In genomic region chr8:48793729-48794128, GRCm38 (mm10) we compare ENCODE assay signal across 21 mouse cellular contexts. TPM values are rescaled to one million over a fixed set of nuclear protein-coding genes. Genes with fewer than 3 reads are reported as not detected.
DNase-seq lines count a peak whose midpoint lies in the region; ATAC-seq and TF ChIP-seq lines count a peak whose summit lies in the region.
"Had no signal": no experiment of that assay in that cellular context is flagged by ENCODE, and none has a peak within 500 bp of the region (broad histone marks: within the 10 kb centered on the region; RNA-seq: fewer than 3 reads in every experiment).

No protein-coding gene starts in this region.

- no peak for TF ChIP-seq EP300 in liver, postnatal 0 days (IDR thresholded peaks at IDR 0.05; ENCODE audit: low read depth)

- 22% methylated on average over 8 of the region's 8 CpGs for WGBS in forebrain, embryonic 13.5 days
- WGBS in forebrain, postnatal 0 days = 28% methylated on average over 8 of the region's 8 CpGs
- 66% methylated on average over 8 of the region's 8 CpGs for WGBS in liver, postnatal 0 days (ENCODE audit: insufficient replicate concordance)
- WGBS in liver, embryonic 11.5 days = 87% methylated on average over 8 of the region's 8 CpGs
- 45% methylated on average over 8 of the region's 8 CpGs for WGBS in embryonic facial prominence, embryonic 12.5 days

- H3K9ac ChIP-seq in forebrain, embryonic 13.5 days = no peak overlapping the region
- no peak overlapping the region for H3K9ac ChIP-seq in forebrain, postnatal 0 days
- H3K9ac ChIP-seq in liver, postnatal 0 days (replicated peaks) = no peak overlapping the region
- no peak overlapping the region for H3K9ac ChIP-seq in liver, embryonic 11.5 days (ENCODE audit: low read depth, low read length)
- no peak overlapping the region for H3K9ac ChIP-seq in embryonic facial prominence, embryonic 12.5 days
- H3K9ac ChIP-seq: heart, embryonic 12.5 days; hindbrain, embryonic 15.5 days had no signal

- peaks cover 41% of the 10 kb centered on the region for H3K4me1 ChIP-seq in forebrain, embryonic 13.5 days
- 0 out of 2 replicates have a peak, but pooled peaks cover 4% of the 10 kb centered on the region for H3K4me1 ChIP-seq in forebrain, postnatal 0 days (ENCODE audit: insufficient read depth)
- H3K4me1 ChIP-seq in liver, postnatal 0 days (ENCODE audit: insufficient read depth) = no peaks in the 10 kb centered on the region
- H3K4me1 ChIP-seq in liver, embryonic 11.5 days (replicated peaks; ENCODE audit: control insufficient read depth, insufficient read depth, low read length) = no peaks in the 10 kb centered on the region
- peaks cover 27% of the 10 kb centered on the region for H3K4me1 ChIP-seq in embryonic facial prominence, embryonic 12.5 days

- H3K36me3 ChIP-seq in forebrain, embryonic 13.5 days (ENCODE audit: poor library complexity, severe bottlenecking) = no peaks in the 10 kb centered on the region
- no peaks in the 10 kb centered on the region for H3K36me3 ChIP-seq in forebrain, postnatal 0 days (ENCODE audit: insufficient read depth)
- H3K36me3 ChIP-seq in liver, postnatal 0 days (replicated peaks; ENCODE audit: insufficient read depth, low read length) = no peaks in the 10 kb centered on the region
- H3K36me3 ChIP-seq in liver, embryonic 11.5 days (ENCODE audit: control insufficient read depth, insufficient read depth, low read length) = no peaks in the 10 kb centered on the region
- H3K36me3 ChIP-seq in embryonic facial prominence, embryonic 12.5 days = no peaks in the 10 kb centered on the region
- H3K36me3 ChIP-seq: heart, embryonic 12.5 days; hindbrain, embryonic 10.5 days; hindbrain, embryonic 15.5 days had no signal

- peaks cover 5% of the 10 kb centered on the region; the same call in 1 of the 2 replicates for H3K27me3 ChIP-seq in forebrain, embryonic 13.5 days
- H3K27me3 ChIP-seq in forebrain, postnatal 0 days (ENCODE audit: insufficient read depth, low read length) = no peaks in the 10 kb centered on the region
- no peaks in the 10 kb centered on the region for H3K27me3 ChIP-seq in liver, postnatal 0 days (ENCODE audit: insufficient read depth, low read length)
- no peaks in the 10 kb centered on the region for H3K27me3 ChIP-seq in liver, embryonic 11.5 days (replicated peaks; ENCODE audit: control insufficient read depth, insufficient read depth, low read length)
- H3K27me3 ChIP-seq in embryonic facial prominence, embryonic 12.5 days = no peaks in the 10 kb centered on the region
- H3K27me3 ChIP-seq: CH12.LX; hindbrain, embryonic 15.5 days; Patski had no signal

- DNase-seq in forebrain, postnatal 0 days = no peak
- DNase-seq in liver, postnatal 0 days = peak; percentile 19
- no peak for DNase-seq in liver, embryonic 11.5 days (ENCODE audit: low spot score)
- peak; percentile 60 for DNase-seq in brain, embryonic 14.5 days (ENCODE audit: low read depth)
- DNase-seq in urinary bladder, adult 2 months (ENCODE audit: low spot score) = no peak
- DNase-seq in gastrocnemius, postnatal 10 days = no peak
- DNase-seq: adrenal gland, postnatal 14 days; cerebellum, adult 18-20 months; cerebellum, adult 9-11 months; cerebellum, postnatal 36 days; gastrocnemius, postnatal 14 days had no signal

- no peak overlapping the region for H3K4me3 ChIP-seq in forebrain, embryonic 13.5 days
- no peak overlapping the region for H3K4me3 ChIP-seq in forebrain, postnatal 0 days (ENCODE audit: low read depth, low read length)
- no peak overlapping the region for H3K4me3 ChIP-seq in liver, postnatal 0 days (ENCODE audit: low read depth, low read length)
- H3K4me3 ChIP-seq in liver, embryonic 11.5 days (ENCODE audit: low read depth, low read length) = no peak overlapping the region
- no peak overlapping the region for H3K4me3 ChIP-seq in embryonic facial prominence, embryonic 12.5 days
- H3K4me3 ChIP-seq: heart, embryonic 12.5 days; hindbrain, embryonic 10.5 days; hindbrain, embryonic 15.5 days had no signal

- TF ChIP-seq POLR2A in brain, embryonic 14.5 days (IDR thresholded peaks at IDR 0.05; ENCODE audit: borderline replicate concordance, extremely low read depth, insufficient read depth, insufficient read length, poor library complexity, severe bottlenecking) = no peak

- 0 out of 2 replicates have a peak overlapping the region, but pooled peaks have one; percentile 10 for H3K4me2 ChIP-seq in forebrain, embryonic 13.5 days
- H3K4me2 ChIP-seq in forebrain, postnatal 0 days (ENCODE audit: low read depth) = no peak overlapping the region
- H3K4me2 ChIP-seq in liver, postnatal 0 days (ENCODE audit: low read depth, low read length) = 0 out of 2 replicates have a peak overlapping the region, but pooled peaks have one; percentile 9
- H3K4me2 ChIP-seq in liver, embryonic 11.5 days = no peak overlapping the region
- no peak overlapping the region for H3K4me2 ChIP-seq in embryonic facial prominence, embryonic 12.5 days (replicated peaks)
- H3K4me2 ChIP-seq: heart, embryonic 12.5 days; hindbrain, embryonic 15.5 days had no signal

- no peaks in the 10 kb centered on the region for H3K9me3 ChIP-seq in forebrain, embryonic 13.5 days (replicated peaks)
- no peaks in the 10 kb centered on the region for H3K9me3 ChIP-seq in forebrain, postnatal 0 days (ENCODE audit: low read length)
- no peaks in the 10 kb centered on the region for H3K9me3 ChIP-seq in liver, postnatal 0 days (ENCODE audit: low read length)
- no peaks in the 10 kb centered on the region for H3K9me3 ChIP-seq in liver, embryonic 11.5 days (ENCODE audit: control insufficient read depth, low read length)
- H3K9me3 ChIP-seq in embryonic facial prominence, embryonic 12.5 days = no peaks in the 10 kb centered on the region
- H3K9me3 ChIP-seq: heart, embryonic 12.5 days; hindbrain, embryonic 10.5 days; hindbrain, embryonic 15.5 days had no signal

- ATAC-seq in forebrain, embryonic 13.5 days = no peak; the same call in 1 of the 2 replicates
- no peak for ATAC-seq in forebrain, postnatal 0 days
- ATAC-seq in liver, postnatal 0 days = peak; percentile 58; the same call in 1 of the 2 replicates
- ATAC-seq in liver, embryonic 11.5 days (replicated peaks; ENCODE audit: low FRiP score) = no peak
- ATAC-seq in embryonic facial prominence, embryonic 12.5 days (ENCODE audit: insufficient number of reproducible peaks, insufficient read depth, low FRiP score, low TSS enrichment) = no peak
- ATAC-seq: activated CD4-positive, CD25-positive, alpha-beta regulatory T cell, adult 4 months; intestine, embryonic 16.5 days; Patski had no signal

- no peak for TF ChIP-seq CTCF in forebrain, postnatal 0 days (IDR thresholded peaks at IDR 0.05; ENCODE audit: low read depth)
- TF ChIP-seq CTCF in liver, postnatal 0 days (IDR thresholded peaks at IDR 0.05; ENCODE audit: low read depth) = no peak
- TF ChIP-seq CTCF in brain, embryonic 14.5 days (IDR thresholded peaks at IDR 0.05; ENCODE audit: borderline replicate concordance, extremely low read depth, insufficient read depth, insufficient read length) = no peak

- H3K27ac ChIP-seq in forebrain, embryonic 13.5 days = no peak overlapping the region
- no peak overlapping the region for H3K27ac ChIP-seq in forebrain, postnatal 0 days (ENCODE audit: low read depth, low read length)
- no peak overlapping the region for H3K27ac ChIP-seq in liver, postnatal 0 days (ENCODE audit: low read depth)
- H3K27ac ChIP-seq in liver, embryonic 11.5 days (ENCODE audit: low read depth, low read length) = no peak overlapping the region
- H3K27ac ChIP-seq in embryonic facial prominence, embryonic 12.5 days = 0 out of 2 replicates have a peak overlapping the region, but pooled peaks have one; percentile 7
- H3K27ac ChIP-seq: hindbrain, embryonic 10.5 days; hindbrain, embryonic 15.5 days had no signal

RNA-seq across cellular contexts. Expression of gene Tenm3, which starts 50.0 kb away (rescaled TPM):
- 20.6 and 20.9 TPM in 2 replicates for polyA plus RNA-seq in forebrain, embryonic 13.5 days (2015; fragmentation: Nextera tagmentation; extraction: Ambion mirVana)
- total RNA-seq in forebrain, postnatal 0 days (2014; rRNA removed) = 98.2 and 111 TPM in 2 replicates
- polyA plus RNA-seq in forebrain, postnatal 0 days (2015; fragmentation: Nextera tagmentation; extraction: Ambion mirVana) = 15.0 and 21.6 TPM in 2 replicates
- polyA plus RNA-seq in liver, postnatal 0 days (2015; fragmentation: Nextera tagmentation; extraction: Ambion mirVana) = 4.7 and 5.6 TPM in 2 replicates
- 11.0 and 13.6 TPM in 2 replicates for polyA plus RNA-seq in liver, embryonic 11.5 days (2014; fragmentation: Nextera tagmentation; extraction: Ambion mirVana)
- 21.7 and 50.8 TPM in 2 replicates for polyA plus RNA-seq in brain, embryonic 14.5 days (2012; rRNA removed)
- polyA plus RNA-seq in embryonic facial prominence, embryonic 12.5 days (2016; fragmentation: Nextera tagmentation; extraction: Ambion mirVana) = 65.3 and 65.9 TPM in 2 replicates
- 7.7 and 13.8 TPM in 2 replicates for polyA plus RNA-seq in urinary bladder, adult 2 months (2012; rRNA removed)
- total RNA-seq in gastrocnemius, postnatal 10 days (2021) = 10 to 100 TPM; 18.2 to 23.5 TPM
- total RNA-seq: granulocyte monocyte progenitor cell, adult 5-6 weeks had no signal
- polyA plus RNA-seq: activated CD4-positive, CD25-positive, alpha-beta regulatory T cell, adult 4 months had no signal

Comparison
In these comparisons a context has a peak if more than half of its experiments do, and no peak if none do; other contexts are left out.
1. H3K4me2 ChIP-seq: peak in forebrain, embryonic 13.5 days (single experiment) and liver, postnatal 0 days (single experiment); none in forebrain, postnatal 0 days (single experiment), liver, embryonic 11.5 days (single experiment) and embryonic facial prominence, embryonic 12.5 days (single experiment).
2. DNase-seq: peak in liver, postnatal 0 days (single experiment) and brain, embryonic 14.5 days (single experiment); none in forebrain, postnatal 0 days (single experiment), liver, embryonic 11.5 days (single experiment), urinary bladder, adult 2 months (single experiment) and gastrocnemius, postnatal 10 days (single experiment).